Mouse (Mus musculus) adrenal gland, adult 8-10 months (tissue): ENCODE data around the gene Il4i1. TPM values are rescaled to one million over a fixed set of nuclear protein-coding genes. Genes with fewer than 3 reads are reported as not detected.

ENCODE experiments used
- microRNA-seq, 2 experiments: library from miRNA; unstranded; fragments of <30 nt; microRNA quantifications; one replicate each; pipeline ENCODE4 v1.2.0; 2022
- total RNA-seq, 4 experiments: library from RNA; stranded (reverse); gene quantifications; 2 replicates each; pipeline ENCODE4 v1.2.4; 2022

Il4i1 gene
- total RNA-seq, 4 experiments from 2014 or later = 1.7 to 3.7 (median 2.5) TPM

Small RNA genes within 50 kb of the gene (microRNA-seq; reads per million reads assigned to microRNA genes)
- gene Mir707 = 0 to 0.17 reads per million in 2 experiments

Other genes starting within 250 kb of the Il4i1 start
- gene Napsa, start 244.0 kb upstream of the Il4i1 start, total RNA-seq = 1 to 10 TPM in 3 of 4 experiments, under 1 TPM in 1; 1.00 to 2.0 (median 1.5) TPM
- 10 to 100 TPM in 1 of 4 experiments, 1 to 10 TPM in 3; 4.7 to 11.1 (median 7.8) TPM for gene Kcnc3, start 225.7 kb upstream of the Il4i1 start, total RNA-seq
- 10 to 100 TPM in 1 of 4 experiments, 1 to 10 TPM in 3; 7.3 to 16.5 (median 8.4) TPM for gene Myh14, start 145.5 kb upstream of the Il4i1 start, total RNA-seq
- gene Izumo2, start 107.6 kb upstream of the Il4i1 start, total RNA-seq = not detected
- 10 to 100 TPM; 46.5 to 73.4 (median 54.8) TPM for gene Vrk3, start 68.0 kb upstream of the Il4i1 start, total RNA-seq
- gene Zfp473, start 65.3 kb upstream of the Il4i1 start, total RNA-seq = 1 to 10 TPM in 1 of 4 experiments, under 1 TPM in 3; 0.35 to 1.1 (median 0.41) TPM
- gene Nup62, start 299 bp upstream of the Il4i1 start, total RNA-seq = 10 to 100 TPM; 33.8 to 42.8 (median 37.8) TPM
- 100 to 1,000 TPM in 1 of 4 experiments, 10 to 100 TPM in 3; 76.2 to 108 (median 82.7) TPM for gene Atf5, start 271 bp downstream of the Il4i1 start, total RNA-seq
- 100 to 1,000 TPM; 106 to 137 (median 120) TPM for gene Akt1s1, start 32.6 kb downstream of the Il4i1 start, total RNA-seq
- 10 to 100 TPM; 69.4 to 94.9 (median 86.1) TPM for gene Tbc1d17, start 32.7 kb downstream of the Il4i1 start, total RNA-seq
- gene Pnkp, start 40.8 kb downstream of the Il4i1 start, total RNA-seq = 10 to 100 TPM; 46.6 to 56.6 (median 53.6) TPM
- gene Ptov1, start 53.4 kb downstream of the Il4i1 start, total RNA-seq = 100 to 1,000 TPM; 273 to 304 (median 292) TPM
- 100 to 1,000 TPM in 2 of 4 experiments, 10 to 100 TPM in 2; 85.0 to 118 (median 96.5) TPM for gene Med25, start 76.3 kb downstream of the Il4i1 start, total RNA-seq
- gene Fuz, start 79.7 kb downstream of the Il4i1 start, total RNA-seq = 10 to 100 TPM; 27.2 to 46.8 (median 38.4) TPM
- 100 to 1,000 TPM in 3 of 4 experiments, 10 to 100 TPM in 1; 99.8 to 139 (median 118) TPM for gene Ap2a1, start 113.1 kb downstream of the Il4i1 start, total RNA-seq
- not detected for gene Tsks, start 126.8 kb downstream of the Il4i1 start, total RNA-seq
- 10 to 100 TPM; 13.7 to 28.4 (median 20.4) TPM for gene Cpt1c, start 158.5 kb downstream of the Il4i1 start, total RNA-seq
- 100 to 1,000 TPM; 221 to 296 (median 243) TPM for gene Prmt1, start 170.2 kb downstream of the Il4i1 start, total RNA-seq
- gene Irf3, start 181.3 kb downstream of the Il4i1 start, total RNA-seq = 100 to 1,000 TPM; 118 to 180 (median 144) TPM
- gene Bcl2l12, start 182.3 kb downstream of the Il4i1 start, total RNA-seq = 10 to 100 TPM; 15.9 to 34.1 (median 22.1) TPM
- 100 to 1,000 TPM in 2 of 4 experiments, 10 to 100 TPM in 2; 88.5 to 120 (median 101) TPM for gene Scaf1, start 200.0 kb downstream of the Il4i1 start, total RNA-seq
- 100 to 1,000 TPM in 3 of 4 experiments, 10 to 100 TPM in 1; 89.6 to 138 (median 129) TPM for gene Rras, start 201.6 kb downstream of the Il4i1 start, total RNA-seq
- 10 to 100 TPM; 64.6 to 86.8 (median 70.0) TPM for gene Prr12, start 236.5 kb downstream of the Il4i1 start, total RNA-seq
- 10 to 100 TPM; 57.5 to 81.7 (median 66.6) TPM for gene Nosip, start 246.0 kb downstream of the Il4i1 start, total RNA-seq
- gene Prrg2, start 246.3 kb downstream of the Il4i1 start, total RNA-seq = 10 to 100 TPM; 16.4 to 20.5 (median 17.1) TPM